Comparison of ENCODE assay signal across 18 mouse cellular contexts in genomic region chr13:23410632-23411031, GRCm38 (mm10). TPM values are rescaled to one million over a fixed set of nuclear protein-coding genes. Genes with fewer than 3 reads are reported as not detected.
DNase-seq lines count a peak whose midpoint lies in the region; ATAC-seq lines count a peak whose summit lies in the region.
"Had no signal": no experiment of that assay in that cellular context is flagged by ENCODE, and none has a peak within 500 bp of the region (broad histone marks: within the 10 kb centered on the region; RNA-seq: fewer than 3 reads in every experiment).

No protein-coding gene starts in this region.

- no peak overlapping the region for H3K9ac ChIP-seq in kidney, embryonic 16.5 days (replicated peaks; ENCODE audit: low read length)
- H3K9ac ChIP-seq: embryonic facial prominence, embryonic 12.5 days; forebrain, embryonic 15.5 days; heart, embryonic 15.5 days; hindbrain, embryonic 13.5 days had no signal

- peaks cover 3% of the 10 kb centered on the region; the same call in 1 of the 2 replicates for H3K27me3 ChIP-seq in kidney, embryonic 16.5 days (ENCODE audit: insufficient read depth, low read length)

- no peak overlapping the region for H3K4me2 ChIP-seq in kidney, embryonic 16.5 days (replicated peaks; ENCODE audit: low read depth, low read length)
- H3K4me2 ChIP-seq: embryonic facial prominence, embryonic 12.5 days; forebrain, embryonic 15.5 days had no signal

- H3K36me3 ChIP-seq in kidney, embryonic 16.5 days (ENCODE audit: insufficient read depth, low read length) = no peaks in the 10 kb centered on the region
- H3K36me3 ChIP-seq: embryonic facial prominence, embryonic 12.5 days; forebrain, embryonic 15.5 days; heart, embryonic 15.5 days; hindbrain, embryonic 13.5 days had no signal

- H3K27ac ChIP-seq in kidney, embryonic 16.5 days (ENCODE audit: low read length) = no peak overlapping the region
- H3K27ac ChIP-seq: embryonic facial prominence, embryonic 12.5 days; forebrain, embryonic 15.5 days; heart, embryonic 15.5 days; hindbrain, embryonic 13.5 days had no signal

- no peaks in the 10 kb centered on the region for H3K9me3 ChIP-seq in kidney, embryonic 16.5 days (ENCODE audit: low read length)
- H3K9me3 ChIP-seq: embryonic facial prominence, embryonic 12.5 days; forebrain, embryonic 15.5 days; heart, embryonic 15.5 days; hindbrain, embryonic 13.5 days had no signal

- peak; percentile 89 for DNase-seq in heart, adult 11 months
- DNase-seq in heart, adult 8-10 months (ENCODE audit: low spot score) = no peak
- no peak for DNase-seq in kidney, adult 8-10 months
- DNase-seq in retina, embryonic 14.5 days (ENCODE audit: low spot score) = peak; percentile 25
- DNase-seq in retina, postnatal 1 day = no peak
- DNase-seq: adrenal gland, adult 8-10 months; adrenal gland, postnatal 36 days; gastrocnemius, postnatal 36 days; heart, adult 18-20 months; heart, postnatal 14 days had no signal

- H3K4me1 ChIP-seq in kidney, embryonic 16.5 days (ENCODE audit: insufficient read depth, low read length) = 0 out of 2 replicates have a peak, but pooled peaks cover 7% of the 10 kb centered on the region
- H3K4me1 ChIP-seq: forebrain, embryonic 15.5 days had no signal

- H3K4me3 ChIP-seq in kidney, embryonic 16.5 days (ENCODE audit: low read length) = no peak overlapping the region
- H3K4me3 ChIP-seq: forebrain, embryonic 15.5 days; heart, embryonic 15.5 days; hindbrain, embryonic 13.5 days had no signal

- WGBS in kidney, embryonic 16.5 days = 52% methylated on average over 9 of the region's 9 CpGs

- 0 out of 2 replicates have a peak, but pooled peaks have one; percentile 17 for ATAC-seq in kidney, embryonic 16.5 days (ENCODE audit: low FRiP score, low TSS enrichment)
- ATAC-seq in inflammation-experienced regulatory T-cells, adult 6 months = no peak

RNA-seq across cellular contexts. Expression of gene Abt1, which starts 13.0 kb away (rescaled TPM):
- 1 to 10 TPM; 4.1 to 4.8 (median 4.7) TPM for total RNA-seq in heart, adult 8-10 months (2022)
- 13.7 and 14.6 TPM in 2 replicates for polyA plus RNA-seq in kidney, embryonic 16.5 days (2015; fragmentation: Nextera tagmentation; extraction: Ambion mirVana)
- polyA plus RNA-seq in inflammation-experienced regulatory T-cells, adult 6 months (2017; shearing (Covaris generic)) = 10 to 100 TPM; 11.3 to 13.4 (median 12.2) TPM

RNA-seq across cellular contexts. Expression of gene Zfp322a, which starts 41.6 kb away (rescaled TPM):
- 10 to 100 TPM; 12.3 to 15.4 (median 14.7) TPM for total RNA-seq in heart, adult 8-10 months (2022)
- polyA plus RNA-seq in kidney, embryonic 16.5 days (2015; fragmentation: Nextera tagmentation; extraction: Ambion mirVana) = 49.9 and 54.0 TPM in 2 replicates
- 10 to 100 TPM; 28.6 to 33.1 (median 30.2) TPM for polyA plus RNA-seq in inflammation-experienced regulatory T-cells, adult 6 months (2017; shearing (Covaris generic))

RNA-seq across cellular contexts. Expression of gene Btn1a1, which starts 55.1 kb away (rescaled TPM):
- not detected for total RNA-seq in heart, adult 8-10 months (2022)
- 0.08 and 0.11 TPM in 2 replicates for polyA plus RNA-seq in kidney, embryonic 16.5 days (2015; fragmentation: Nextera tagmentation; extraction: Ambion mirVana)
- polyA plus RNA-seq in inflammation-experienced regulatory T-cells, adult 6 months (2017; shearing (Covaris generic)) = not detected
- total RNA-seq: adrenal gland, adult 8-10 months; adrenal gland, postnatal 36 days; gastrocnemius, adult 8-10 months; gastrocnemius, postnatal 36 days; heart, adult 18-20 months; heart, postnatal 14 days had no signal
- polyA plus RNA-seq: C2C12 had no signal

Comparison
In these comparisons a context has a peak if more than half of its experiments do, and no peak if none do; other contexts are left out.
1. DNase-seq: peak in heart, adult 11 months (single experiment) and retina, embryonic 14.5 days (single experiment); none in heart, adult 8-10 months (single experiment), kidney, adult 8-10 months (0 of 2) and retina, postnatal 1 day (single experiment).